Mouse (Mus musculus) lung, adult 2 months (tissue): ENCODE measurements around the gene Tns3.

ENCODE experiments used
- CTCF ChIP-seq: fragments of 200-500 bp; IDR thresholded peaks from 2 replicates; pipeline ENCODE4 v1.5.1; 2011; ENCODE audit warnings: mild to moderate bottlenecking, low read length, control low read depth; ENCODE audit not compliant: insufficient read depth
- POLR2A ChIP-seq: fragments of 200-500 bp; IDR thresholded peaks from 2 replicates; pipeline ENCODE4 v1.6.1; 2011; ENCODE audit warnings: low read depth, mild to moderate bottlenecking, control low read depth, low read length, borderline replicate concordance; ENCODE audit errors: extremely low read depth

- no peak for TF ChIP-seq POLR2A
- no peak for TF ChIP-seq CTCF
These were observed 192.8 kb downstream of the Tns3 start for GRCm38 (mm10) chr11:8471535-8471934.
